Mouse (Mus musculus) embryonic fibroblast, embryonic 13.5 days (primary cell): ENCODE data around the gene Dalrd3.

Experiments used
- CTCF ChIP-seq: IDR thresholded peaks from 2 replicates; pipeline ENCODE4 v1.5.1; 2011; ENCODE audit warnings: mild to moderate bottlenecking, control low read depth, low read length, moderate library complexity, borderline replicate concordance; ENCODE audit not compliant: insufficient read depth
- POLR2A ChIP-seq: IDR thresholded peaks from 2 replicates; pipeline ENCODE4 v1.6.1; 2011; ENCODE audit warnings: low read depth, mild to moderate bottlenecking, control low read depth, low read length, moderate library complexity

DNA sequence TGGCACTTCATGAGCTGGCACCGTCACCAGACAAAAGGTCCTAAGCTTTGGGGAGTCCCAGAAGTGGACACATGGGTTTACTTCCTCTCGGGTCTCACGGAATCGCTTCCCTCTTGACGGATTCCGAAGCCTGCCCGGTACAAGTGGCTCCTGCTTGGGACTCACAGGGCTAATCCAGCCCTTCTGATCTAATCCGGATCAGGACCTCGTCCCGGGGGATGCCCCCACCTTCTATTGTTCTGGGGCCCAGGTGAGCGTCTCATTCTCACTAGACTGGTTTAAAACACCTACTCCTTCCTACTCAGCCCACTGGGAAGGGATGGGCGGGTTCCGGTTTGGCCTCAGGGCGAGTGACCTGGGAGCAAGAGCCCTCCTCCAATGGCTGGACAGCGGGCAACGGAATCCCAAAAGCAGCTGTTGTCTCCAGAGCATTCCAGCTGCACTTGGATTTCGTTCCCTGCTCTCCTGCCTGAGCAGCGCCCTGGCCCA, 1.7 kb upstream of the Dalrd3 start:
- no peak for TF ChIP-seq CTCF
- TF ChIP-seq POLR2A: no peak
